Mouse (Mus musculus): Measurements from ENCODE around the gene Gpx8.

Gpx8 gene

DNA sequence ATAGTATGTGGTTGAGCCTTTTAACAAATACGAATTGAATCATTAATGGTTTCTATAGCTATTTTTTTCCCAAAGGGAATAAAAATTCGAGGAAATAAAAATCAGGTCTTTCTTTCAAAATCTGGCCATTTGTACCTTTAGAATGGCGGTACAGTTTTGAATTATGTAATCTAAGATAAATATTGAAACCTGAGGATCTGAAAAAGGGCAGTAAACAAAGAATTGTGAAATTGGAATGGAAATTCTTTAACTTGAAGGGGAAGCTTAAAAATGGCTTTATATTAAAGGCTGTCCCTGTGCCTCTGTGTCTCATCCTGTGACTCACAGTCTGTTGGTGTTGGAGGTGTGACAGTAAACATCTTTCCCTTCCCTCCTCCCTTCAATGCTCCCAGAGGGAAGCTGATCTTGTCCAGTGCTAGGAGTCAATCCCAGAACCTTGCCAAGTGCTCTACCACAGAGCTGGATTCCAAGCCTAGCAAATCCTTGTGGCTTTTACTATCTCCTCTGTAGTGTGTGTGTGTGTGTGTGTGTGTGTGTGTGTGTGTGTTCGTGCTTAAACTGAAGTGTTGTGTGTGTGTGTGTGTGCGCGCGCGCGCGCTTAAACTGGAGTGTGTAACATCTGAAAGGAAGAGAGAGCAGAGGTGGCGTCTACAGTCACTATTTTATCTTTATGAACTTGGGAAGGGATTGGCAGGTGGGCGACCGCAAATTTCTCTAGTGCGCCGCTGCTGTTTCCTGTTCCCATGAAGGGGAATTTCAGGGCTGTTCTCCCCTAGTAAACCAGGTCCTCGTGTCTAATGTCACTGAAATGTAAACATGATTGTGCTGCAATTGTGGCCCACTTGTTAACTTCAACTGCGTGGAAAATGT lies 22.7 kb downstream of the Gpx8 start:
- peak; percentile 62 for DNase-seq (ENCODE audit: low read depth)

GRCm38 (mm10) chr13:113022467-113022866 lies 23.7 kb downstream of the Gpx8 start:
- DNase-seq (ENCODE audit: low read depth) = peak; percentile 46

DNA sequence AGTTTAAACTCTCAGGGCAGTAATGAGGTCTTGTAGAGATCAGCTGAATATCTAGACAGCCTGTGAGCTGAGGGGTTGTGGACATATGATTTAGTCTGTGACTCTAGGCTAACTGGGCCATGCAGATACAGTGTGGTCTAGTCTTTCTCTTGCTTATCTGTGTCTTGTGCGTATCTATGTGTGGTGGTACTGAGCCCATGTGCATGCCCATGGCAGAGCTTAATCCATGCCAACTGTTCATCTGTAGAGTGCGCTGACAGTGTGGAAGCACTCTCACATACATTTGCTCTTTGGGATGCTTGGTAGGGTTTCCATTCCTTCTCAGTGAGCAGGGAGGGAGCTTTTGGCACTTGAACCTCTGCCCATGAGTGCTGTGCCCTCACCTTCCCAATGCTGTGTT lies 24.7 kb downstream of the Gpx8 start:
- DNase-seq (ENCODE audit: low read depth) = no peak

DNA sequence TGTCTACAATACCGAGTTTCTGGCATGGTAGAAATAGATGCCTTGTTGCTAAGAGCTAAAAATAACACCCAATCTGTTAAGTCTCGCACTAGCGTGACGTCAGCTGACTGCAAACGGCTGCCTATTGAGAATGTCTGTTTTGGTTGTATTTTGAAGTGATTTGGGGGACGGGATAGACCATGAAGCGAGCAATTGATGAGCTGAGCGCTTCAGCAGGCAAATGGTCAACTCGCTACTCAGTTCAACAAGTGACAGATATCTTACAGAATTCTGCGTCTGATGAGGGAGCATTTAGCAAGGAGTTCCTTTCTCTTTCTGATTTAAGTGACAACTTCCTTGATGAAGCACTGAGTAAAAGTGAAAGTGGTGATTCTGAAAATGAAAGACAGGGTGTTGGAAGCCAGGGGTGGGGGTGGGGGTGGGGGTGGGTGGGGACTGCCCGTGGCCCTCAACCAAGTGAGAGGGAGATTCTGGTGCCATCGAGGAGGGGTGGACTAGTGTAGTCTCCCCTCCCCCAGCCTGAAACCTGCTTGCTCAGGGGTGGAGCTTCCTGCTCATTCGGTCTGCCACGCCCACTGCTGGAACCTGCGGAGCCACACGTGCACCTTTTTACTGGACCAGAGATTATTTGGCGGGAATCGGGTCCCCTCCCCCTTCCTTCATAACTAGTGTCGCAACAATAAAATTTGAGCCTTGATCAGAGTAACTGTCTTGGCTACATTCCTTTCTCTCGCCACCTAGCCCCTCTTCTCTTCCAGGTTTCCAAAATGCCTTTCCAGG lies 32.8 kb downstream of the Gpx8 start:
- peak; percentile 90 for DNase-seq (ENCODE audit: low read depth)

GRCm38 (mm10) chr13:113012683-113013082 lies 33.5 kb downstream of the Gpx8 start:
- DNase-seq (ENCODE audit: low read depth) = no peak

GRCm38 (mm10) chr13:113000576-113001318 lies 45.5 kb downstream of the Gpx8 start:
- no peak for DNase-seq (ENCODE audit: low read depth)

GRCm38 (mm10) chr13:113000090-113000489 lies 46.1 kb downstream of the Gpx8 start:
- DNase-seq (ENCODE audit: low read depth) = no peak

DNA sequence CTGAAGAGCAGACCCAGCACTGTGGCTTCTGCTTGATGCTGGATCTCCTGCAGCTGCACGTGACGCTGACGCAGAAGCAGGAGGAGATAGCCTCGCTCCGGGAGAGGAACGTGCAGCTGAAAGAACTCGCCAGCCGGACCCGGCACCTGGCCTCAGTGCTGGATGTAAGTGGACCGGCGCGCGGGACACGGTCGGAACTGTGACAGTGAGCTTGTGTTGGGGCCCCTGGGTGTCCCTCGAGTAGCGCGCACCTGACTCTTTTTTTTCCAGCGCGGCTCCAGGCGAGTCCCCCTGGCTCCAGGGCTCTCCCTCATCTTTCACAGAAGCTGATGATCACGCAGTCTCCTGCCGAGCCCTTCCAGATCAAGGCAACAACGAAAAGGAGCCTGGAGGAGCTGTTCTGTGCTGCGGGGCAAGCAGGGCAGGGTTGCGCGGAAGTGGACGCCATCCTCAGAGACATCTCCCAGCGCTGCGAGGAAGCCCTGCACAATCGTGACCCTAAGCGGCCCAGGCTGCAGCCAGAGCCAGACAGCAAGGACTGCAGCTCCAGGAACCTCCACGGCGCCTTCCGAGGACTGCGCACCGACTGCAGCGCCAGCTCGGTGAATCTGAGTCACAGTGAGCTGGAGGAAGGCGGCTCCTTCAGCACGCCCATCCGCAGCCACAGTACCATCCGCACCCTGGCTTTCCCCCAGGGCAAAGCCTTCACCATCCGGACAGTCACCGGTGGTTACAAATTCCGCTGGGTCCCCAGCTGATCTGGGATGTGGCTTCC lies 47.6 kb downstream of the Gpx8 start:
- DNase-seq (ENCODE audit: low read depth) = peak; percentile 59

GRCm38 (mm10) chr13:112997369-112997768 lies 48.8 kb downstream of the Gpx8 start:
- no peak for DNase-seq (ENCODE audit: low read depth)

DNA sequence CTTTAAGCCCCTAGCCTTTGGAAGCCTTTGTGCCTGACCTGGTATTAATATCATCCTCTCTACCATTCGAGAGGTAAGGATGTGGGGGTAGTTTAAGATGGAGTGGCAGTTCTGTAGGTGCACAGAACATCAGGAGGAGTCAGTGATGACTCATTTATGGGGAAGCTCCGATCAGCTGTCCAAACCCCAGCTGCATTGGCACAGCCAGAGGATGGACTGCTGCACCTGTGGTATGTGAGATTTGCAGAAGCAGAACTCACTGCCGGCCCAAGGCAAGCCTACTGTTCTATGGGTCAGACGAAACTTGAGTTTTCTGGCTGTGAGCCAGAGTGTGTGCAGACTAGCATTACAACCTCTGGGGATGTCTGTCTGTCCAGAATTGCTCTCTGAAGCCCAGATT lies 49.8 kb downstream of the Gpx8 start:
- no peak for DNase-seq (ENCODE audit: low read depth)

DNA sequence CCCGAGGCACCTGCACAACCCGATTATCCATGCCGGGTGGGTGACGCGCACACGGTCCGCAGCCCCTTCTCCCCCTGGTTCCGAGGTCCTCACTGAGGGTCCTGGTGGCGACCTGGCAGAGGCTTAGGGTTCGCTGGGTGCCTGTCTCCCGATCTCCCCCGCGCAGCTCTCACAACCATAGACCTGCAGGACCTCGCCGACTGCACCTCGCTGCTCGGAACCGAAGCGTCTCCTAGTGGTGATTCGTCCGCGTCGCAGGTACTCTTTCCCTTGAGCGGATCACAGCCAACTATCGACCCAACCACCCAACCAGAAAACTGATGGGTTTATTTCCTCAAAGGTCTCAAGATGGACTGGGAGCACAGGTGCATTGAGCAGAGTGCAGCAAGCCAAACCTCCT lies 52.0 kb downstream of the Gpx8 start:
- DNase-seq (ENCODE audit: low read depth) = peak; percentile 85

GRCm38 (mm10) chr13:112993531-112994152 lies 52.6 kb downstream of the Gpx8 start, which contains the start of gene Mcidas:
Gene Mcidas, plus strand, starts transcription at chr13:112993845.
- peak; percentile 53 for DNase-seq (ENCODE audit: low read depth)
